Mouse (Mus musculus) telencephalon, adult 2 months (tissue): ENCODE measurements around the gene Pes1.
"Not testable (repeated sequence)": the region's sequence is repeated elsewhere in the genome, so short reads cannot be mapped to it uniquely, and the experiment has no call there.

Experiments used
- DNase-seq: peaks from one replicate; pipeline ENCODE4 v3.0.0-alpha.2; 2011; ENCODE audit warnings: low read depth, low spot score

Pes1 gene

DNA sequence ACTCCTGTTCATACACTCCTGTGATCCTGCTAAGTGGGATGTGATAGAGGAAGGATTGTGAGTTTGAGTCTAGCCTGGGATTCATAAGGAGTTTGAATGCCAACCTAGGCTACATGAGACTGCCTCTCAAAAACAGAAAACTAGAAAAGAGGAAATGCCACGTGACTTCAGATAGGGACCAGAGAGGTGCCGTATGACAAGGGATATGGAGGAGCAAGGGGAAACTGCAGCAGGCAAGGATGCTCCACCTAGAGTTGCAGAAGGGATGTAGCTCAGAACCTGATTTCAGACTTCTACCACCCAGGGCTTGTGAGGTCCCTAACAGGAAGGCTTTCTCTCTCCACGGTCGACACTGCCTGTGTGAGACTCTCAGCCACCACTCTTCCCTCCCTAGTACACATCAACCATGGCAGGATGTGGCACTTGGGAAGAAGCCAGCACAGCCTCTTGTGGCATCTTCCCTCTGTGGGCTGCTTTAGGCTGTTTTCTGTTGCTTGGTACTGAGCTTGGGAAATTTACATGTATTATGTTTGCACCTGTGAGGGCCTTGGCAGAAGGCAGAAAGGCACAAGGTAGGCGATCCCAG is 41.5 kb downstream of the Pes1 start:
- DNase-seq: peak; percentile 29

DNA sequence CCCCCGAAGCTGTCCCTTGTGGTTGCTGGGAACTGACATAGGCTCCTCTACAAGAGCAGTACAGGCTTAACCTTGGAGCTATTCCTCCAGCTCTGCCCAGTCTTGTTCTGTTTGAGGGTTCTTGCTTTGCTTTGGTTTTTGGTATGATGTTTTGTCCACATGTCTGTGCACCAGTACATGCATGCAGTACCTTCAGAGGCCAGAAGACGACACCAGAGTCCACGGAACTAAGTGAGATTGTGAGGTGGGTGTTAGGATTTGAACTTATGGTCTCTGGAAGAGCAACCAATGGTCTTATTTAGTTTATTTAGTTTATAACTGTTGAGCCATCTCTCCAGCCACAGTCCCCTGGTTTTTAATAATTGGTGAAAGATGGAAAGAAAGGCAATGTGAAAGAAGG is 42.7 kb downstream of the Pes1 start:
- no peak for DNase-seq

DNA sequence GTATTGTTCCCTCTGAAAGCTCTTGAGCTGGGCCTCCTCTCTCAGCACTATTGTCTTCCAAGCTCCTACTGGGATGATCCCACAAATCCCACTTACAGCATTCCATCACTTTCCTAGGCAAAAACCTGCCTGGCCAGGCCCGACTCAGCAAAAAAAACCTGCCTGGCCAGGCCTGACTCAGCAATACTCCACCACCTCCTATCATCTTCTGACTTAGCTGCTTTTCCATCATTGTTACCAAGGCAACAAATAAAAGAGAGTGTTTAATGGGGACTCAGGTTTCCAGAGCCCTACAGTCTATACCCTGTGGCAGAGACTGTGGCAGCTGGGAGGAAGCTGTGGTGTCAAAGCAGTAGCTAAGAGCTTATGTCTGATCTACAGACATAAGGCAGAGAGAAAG is 48.8 kb downstream of the Pes1 start:
- no peak for DNase-seq

DNA sequence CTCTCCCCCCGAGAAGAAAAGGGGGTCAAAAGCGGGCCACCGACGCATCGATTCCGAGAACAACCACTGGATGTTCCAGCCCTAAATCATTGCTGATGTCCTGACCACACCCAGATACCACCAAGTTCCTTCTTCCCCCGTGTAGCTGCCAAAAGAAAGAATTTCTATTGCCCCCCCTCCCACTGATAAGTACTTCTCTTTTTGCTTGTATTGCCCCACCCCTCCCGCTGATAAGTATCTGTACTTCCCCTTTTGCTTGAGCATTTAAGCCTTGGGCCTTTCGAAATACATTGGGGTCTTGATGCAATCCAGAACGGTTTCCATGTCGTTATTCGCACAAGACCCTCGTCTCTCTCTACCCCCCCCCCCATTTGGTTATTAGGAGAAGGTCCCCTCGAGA is 52.0 kb downstream of the Pes1 start:
- not testable (repeated sequence) for DNase-seq

DNA sequence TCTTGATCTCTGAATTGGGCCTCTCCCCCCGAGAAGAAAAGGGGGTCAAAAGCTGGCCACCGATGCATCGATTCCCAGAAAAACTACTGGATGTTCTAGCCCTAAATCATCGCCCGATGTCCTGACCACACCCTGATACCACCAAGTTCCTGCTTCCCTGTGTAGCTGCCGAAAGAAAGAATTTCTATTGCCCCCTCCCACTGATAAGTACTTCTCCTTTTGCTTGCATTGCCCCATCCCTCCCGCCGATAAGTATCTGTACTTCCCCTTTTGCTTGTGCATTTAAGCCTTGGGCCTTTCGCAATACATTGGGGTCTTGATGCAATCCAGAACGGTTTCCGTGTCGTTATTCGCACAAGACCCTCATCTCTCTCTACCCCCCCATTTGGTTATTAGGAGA is 58.3 kb downstream of the Pes1 start:
- DNase-seq: not testable (repeated sequence)

DNA sequence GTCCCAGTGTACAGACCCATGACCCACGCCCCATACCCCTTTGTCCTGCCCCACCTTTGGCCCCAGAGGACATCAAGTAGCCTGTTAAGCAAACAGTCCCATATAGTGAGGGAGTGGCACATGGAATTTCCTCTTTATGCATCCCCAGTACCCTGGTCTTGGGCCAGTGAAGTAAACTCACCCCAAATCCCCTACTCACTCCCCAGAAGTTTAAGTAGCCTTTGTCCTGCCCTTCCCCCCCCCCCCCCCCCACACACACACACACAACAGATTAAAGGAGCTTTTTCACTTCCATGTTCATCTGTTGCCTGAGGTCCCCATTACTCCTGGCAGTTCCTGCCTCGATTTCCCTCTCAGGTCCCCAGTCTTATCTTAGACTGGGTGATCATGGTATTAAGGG is 59.5 kb downstream of the Pes1 start:
- DNase-seq: no peak

DNA sequence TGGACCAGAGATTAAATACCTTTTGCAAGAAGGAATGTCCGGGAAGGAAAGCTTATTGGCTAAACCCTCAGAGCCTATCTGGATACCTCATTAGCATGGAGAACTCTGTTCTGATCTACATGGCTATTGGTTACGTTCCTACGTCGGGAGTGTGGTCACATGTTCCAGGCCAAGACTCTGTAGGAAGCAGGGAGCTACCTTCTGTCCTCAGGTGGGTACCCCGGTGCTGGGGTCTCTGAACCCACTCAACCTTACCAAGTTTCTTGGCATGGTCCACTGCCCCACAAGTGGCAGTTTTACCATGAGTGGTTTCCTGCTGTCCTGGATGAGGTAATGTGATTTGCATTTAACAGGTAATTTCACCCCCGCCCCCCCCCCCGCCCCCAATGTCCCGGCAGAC is 63.3 kb downstream of the Pes1 start:
- DNase-seq: no peak

DNA sequence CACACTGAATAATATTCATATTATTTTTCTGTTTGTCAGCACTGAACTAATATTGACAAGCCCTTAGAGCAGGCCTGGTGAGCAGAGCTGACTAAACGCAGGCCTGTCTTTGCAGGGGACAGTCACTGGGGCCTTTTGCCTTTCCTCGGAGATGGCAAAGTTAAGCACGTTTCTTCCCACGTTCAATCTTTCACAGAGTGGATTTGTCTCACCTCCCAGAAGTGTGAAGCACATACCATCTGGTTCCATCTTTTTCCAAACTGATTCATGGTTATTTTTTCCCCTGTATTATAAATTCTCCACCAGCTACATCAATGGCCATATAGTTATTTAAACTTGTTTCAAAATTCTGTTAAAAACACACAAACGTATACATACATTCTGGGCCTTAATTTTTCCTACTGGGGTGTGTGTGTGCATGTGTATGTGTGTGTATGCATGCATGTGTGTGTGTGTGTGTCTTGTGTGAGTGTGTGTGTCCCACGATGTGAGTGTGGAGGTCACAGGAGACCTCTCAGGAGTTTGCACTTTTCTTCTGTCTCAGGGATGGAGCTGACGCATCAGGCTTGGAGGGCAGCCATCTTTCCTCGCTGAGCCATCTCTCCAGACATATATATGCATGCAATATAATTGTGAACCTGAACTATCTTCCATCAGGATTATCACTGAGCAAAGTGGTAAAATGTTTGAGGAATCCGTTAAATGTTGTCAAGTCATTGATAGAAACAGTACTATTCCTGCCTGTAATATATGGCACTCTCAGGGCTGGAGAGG is 64.0 kb downstream of the Pes1 start:
- DNase-seq: peak; percentile 94

DNA sequence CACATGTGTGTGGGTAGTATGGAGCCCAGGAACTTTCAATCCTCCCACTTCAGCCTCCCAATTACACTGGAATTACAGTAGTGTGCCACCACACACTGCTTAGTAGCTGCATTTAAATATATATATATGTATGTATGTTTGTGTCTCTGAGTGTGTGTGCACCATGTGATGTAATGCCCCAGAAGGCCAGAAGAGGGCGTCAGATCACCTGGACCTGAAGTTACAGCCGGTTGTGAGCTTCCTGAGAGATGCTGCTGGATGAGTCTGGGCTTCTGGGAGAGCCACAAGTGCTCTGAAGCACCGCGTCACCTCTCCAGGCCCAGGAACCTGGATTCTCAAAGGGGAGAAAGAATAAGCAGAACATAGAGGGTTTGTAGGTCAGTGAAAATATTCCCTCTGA is 65.6 kb downstream of the Pes1 start:
- DNase-seq: no peak
